In genomic region chr5:113142486-113142885, GRCm38 (mm10) we compare ENCODE assay signal across 9 mouse cellular contexts.
A peak's percentile ranks its signal among the peaks of the same experiment; 100 is the strongest.
DNase-seq lines count a peak whose midpoint lies in the region; ATAC-seq and TF ChIP-seq lines count a peak whose summit lies in the region.
"Had no signal": no experiment of that assay in that cellular context is flagged by ENCODE, and none has a peak within 500 bp of the region (broad histone marks: within the 10 kb centered on the region; RNA-seq: fewer than 3 reads in every experiment).

No protein-coding gene starts in this region.

- TF ChIP-seq CTCF in intestine, postnatal 0 days (IDR thresholded peaks at IDR 0.05; ENCODE audit: low read depth) = no peak

- H3K9ac ChIP-seq in intestine, postnatal 0 days (ENCODE audit: low read depth, low read length) = no peak overlapping the region
- H3K9ac ChIP-seq: liver, embryonic 15.5 days had no signal

- 0 out of 2 replicates have a peak, but pooled peaks cover 5% of the 10 kb centered on the region for H3K9me3 ChIP-seq in heart, embryonic 10.5 days
- no peaks in the 10 kb centered on the region for H3K9me3 ChIP-seq in intestine, postnatal 0 days (ENCODE audit: control insufficient read depth)
- H3K9me3 ChIP-seq: liver, embryonic 15.5 days had no signal

- peak overlapping the region; percentile 65 for H3K27ac ChIP-seq in heart, embryonic 10.5 days
- H3K27ac ChIP-seq in intestine, postnatal 0 days (ENCODE audit: low read depth, low read length) = no peak overlapping the region
- H3K27ac ChIP-seq: liver, embryonic 15.5 days had no signal

- no peak overlapping the region for H3K4me3 ChIP-seq in heart, embryonic 10.5 days
- H3K4me3 ChIP-seq in intestine, postnatal 0 days (ENCODE audit: low read depth, low read length) = no peak overlapping the region
- H3K4me3 ChIP-seq: liver, embryonic 15.5 days had no signal

- no peak for ATAC-seq in intestine, postnatal 0 days
- no peak for ATAC-seq in CD4-positive, CD25-positive, alpha-beta regulatory T cell, adult 4 months

- peak; percentile 75 for DNase-seq in layer of hippocampus, adult 11-12 months (ENCODE audit: low spot score)
- DNase-seq in layer of hippocampus, adult 9-10 months (ENCODE audit: low spot score) = no peak
- no peak for DNase-seq in heart, embryonic 10.5 days (ENCODE audit: low spot score)
- peak; percentile 62 to 63 for DNase-seq in layer of hippocampus, postnatal 36 days
- DNase-seq in right cerebral cortex, adult 2 months (ENCODE audit: low spot score in 2 of 2) = peak; percentile 84 to 86
- DNase-seq in thymus, postnatal 25 days = no peak

- peaks cover 6% of the 10 kb centered on the region; the same call in 1 of the 2 replicates for H3K27me3 ChIP-seq in heart, embryonic 10.5 days (ENCODE audit: insufficient read depth, poor library complexity, severe bottlenecking)
- H3K27me3 ChIP-seq in intestine, postnatal 0 days (replicated peaks; ENCODE audit: control insufficient read depth, insufficient read depth, low read length) = no peaks in the 10 kb centered on the region

- peaks cover 58% of the 10 kb centered on the region for H3K4me1 ChIP-seq in heart, embryonic 10.5 days
- H3K4me1 ChIP-seq in intestine, postnatal 0 days (replicated peaks; ENCODE audit: control insufficient read depth, insufficient read depth, low read length) = peaks cover 7% of the 10 kb centered on the region; the same call in 1 of the 2 replicates

- peaks cover 17% of the 10 kb centered on the region; the same call in 1 of the 2 replicates for H3K36me3 ChIP-seq in heart, embryonic 10.5 days
- H3K36me3 ChIP-seq in intestine, postnatal 0 days (ENCODE audit: control insufficient read depth, insufficient read depth) = no peaks in the 10 kb centered on the region
- H3K36me3 ChIP-seq: liver, embryonic 15.5 days had no signal

- H3K4me2 ChIP-seq in intestine, postnatal 0 days (replicated peaks; ENCODE audit: low read depth) = no peak overlapping the region
- H3K4me2 ChIP-seq: liver, embryonic 15.5 days had no signal

- 51% methylated on average over 11 of the region's 11 CpGs for WGBS in heart, embryonic 10.5 days
- WGBS in intestine, postnatal 0 days = 49% methylated on average over 11 of the region's 11 CpGs

Comparison
In these comparisons a context has a peak if more than half of its experiments do, and no peak if none do; other contexts are left out.
1. DNase-seq: peak in layer of hippocampus, adult 11-12 months (single experiment), layer of hippocampus, postnatal 36 days (2 of 2) and right cerebral cortex, adult 2 months (2 of 2); none in layer of hippocampus, adult 9-10 months (single experiment), heart, embryonic 10.5 days (single experiment) and thymus, postnatal 25 days (single experiment).